23 mouse cellular contexts compared by ENCODE assay signal in the genomic region with DNA sequence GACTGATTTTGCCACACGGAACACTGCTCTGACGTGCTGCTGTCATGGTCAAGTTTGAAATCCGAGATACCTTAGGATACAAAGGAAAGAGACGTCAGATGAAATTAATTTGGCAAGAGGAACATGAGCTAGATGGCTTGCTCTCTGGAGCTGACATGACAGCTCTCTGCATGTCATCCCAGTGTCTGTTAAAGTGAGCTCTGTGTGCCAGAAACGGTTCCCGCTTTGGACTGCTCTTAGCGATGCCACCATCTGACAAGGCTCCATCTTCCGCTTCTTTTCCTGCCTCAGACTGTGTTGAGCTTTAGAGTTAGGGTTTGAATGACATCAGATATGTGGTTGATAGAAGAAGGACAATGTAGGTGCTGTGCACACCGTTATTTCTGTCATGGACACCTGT. TPM values are rescaled to one million over a fixed set of nuclear protein-coding genes. Genes with fewer than 3 reads are reported as not detected.
A peak's percentile ranks its signal among the peaks of the same experiment; 100 is the strongest.
DNase-seq lines count a peak whose midpoint lies in the region; ATAC-seq lines count a peak whose summit lies in the region.
"Had no signal": no experiment of that assay in that cellular context is flagged by ENCODE, and none has a peak within 500 bp of the region (broad histone marks: within the 10 kb centered on the region; RNA-seq: fewer than 3 reads in every experiment).

No protein-coding gene starts in this region.

- no peak overlapping the region for H3K9ac ChIP-seq in forebrain, embryonic 16.5 days (replicated peaks; ENCODE audit: low read depth, low read length)
- no peak overlapping the region for H3K9ac ChIP-seq in forebrain, embryonic 11.5 days (ENCODE audit: low read length)
- H3K9ac ChIP-seq: embryonic facial prominence, embryonic 12.5 days; embryonic facial prominence, embryonic 15.5 days; forebrain, embryonic 15.5 days; hindbrain, embryonic 12.5 days had no signal

- H3K4me3 ChIP-seq in forebrain, embryonic 16.5 days (replicated peaks; ENCODE audit: low read length): no peak overlapping the region
- no peak overlapping the region for H3K4me3 ChIP-seq in forebrain, embryonic 11.5 days (ENCODE audit: low read depth, low read length)
- H3K4me3 ChIP-seq: embryonic facial prominence, embryonic 12.5 days; embryonic facial prominence, embryonic 15.5 days; forebrain, embryonic 15.5 days; gastrocnemius, adult 2 months; hindbrain, embryonic 12.5 days had no signal

- intact Hi-C loops in left cerebral cortex, postnatal 4 days (cut with DNase I): no loop called here

- H3K4me2 ChIP-seq in forebrain, embryonic 16.5 days (ENCODE audit: low read length): no peak overlapping the region
- H3K4me2 ChIP-seq in forebrain, embryonic 11.5 days (ENCODE audit: low read depth, low read length, severe bottlenecking): no peak overlapping the region
- H3K4me2 ChIP-seq: embryonic facial prominence, embryonic 12.5 days; embryonic facial prominence, embryonic 15.5 days; forebrain, embryonic 15.5 days; heart, embryonic 11.5 days; hindbrain, embryonic 12.5 days had no signal

- WGBS in forebrain, embryonic 16.5 days: 73% methylated on average over 9 of the region's 9 CpGs
- WGBS in forebrain, embryonic 11.5 days: 83% methylated on average over 9 of the region's 9 CpGs

- no peaks in the 10 kb centered on the region for H3K4me1 ChIP-seq in forebrain, embryonic 16.5 days (replicated peaks; ENCODE audit: control insufficient read depth, insufficient read depth, low read length)
- no peaks in the 10 kb centered on the region for H3K4me1 ChIP-seq in forebrain, embryonic 11.5 days (replicated peaks; ENCODE audit: control insufficient read depth, insufficient read depth, low read length)
- H3K4me1 ChIP-seq: embryonic facial prominence, embryonic 12.5 days; embryonic facial prominence, embryonic 15.5 days; forebrain, embryonic 15.5 days; hindbrain, embryonic 12.5 days had no signal

- no peak overlapping the region for H3K27ac ChIP-seq in forebrain, embryonic 16.5 days (ENCODE audit: low read length)
- no peak overlapping the region for H3K27ac ChIP-seq in forebrain, embryonic 11.5 days (ENCODE audit: low read depth, low read length)
- H3K27ac ChIP-seq: embryonic facial prominence, embryonic 12.5 days; embryonic facial prominence, embryonic 15.5 days; forebrain, embryonic 15.5 days; gastrocnemius, adult 2 months; hindbrain, embryonic 12.5 days had no signal

- ATAC-seq in forebrain, embryonic 16.5 days: 0 out of 2 replicates have a peak, but pooled peaks have one; percentile 38
- no peak for ATAC-seq in forebrain, embryonic 11.5 days (replicated peaks; ENCODE audit: low FRiP score)
- ATAC-seq: activated CD4-positive, CD25-positive, alpha-beta regulatory T cell, adult 4 months; forebrain, embryonic 15.5 days; hindbrain, embryonic 16.5 days; inflammation-experienced regulatory T-cells, adult 6 months; intestine, embryonic 16.5 days had no signal

- H3K9me3 ChIP-seq in forebrain, embryonic 16.5 days (ENCODE audit: control insufficient read depth, low read length): no peaks in the 10 kb centered on the region
- H3K9me3 ChIP-seq in forebrain, embryonic 11.5 days (ENCODE audit: control insufficient read depth, low read length): no peaks in the 10 kb centered on the region
- H3K9me3 ChIP-seq: embryonic facial prominence, embryonic 12.5 days; embryonic facial prominence, embryonic 15.5 days; forebrain, embryonic 15.5 days; hindbrain, embryonic 12.5 days had no signal

- H3K27me3 ChIP-seq in forebrain, embryonic 16.5 days (replicated peaks; ENCODE audit: control insufficient read depth, insufficient read depth, low read length): no peaks in the 10 kb centered on the region
- no peaks in the 10 kb centered on the region for H3K27me3 ChIP-seq in forebrain, embryonic 11.5 days (ENCODE audit: control insufficient read depth, insufficient read depth, low read length)
- H3K27me3 ChIP-seq: embryonic facial prominence, embryonic 12.5 days; embryonic facial prominence, embryonic 15.5 days; forebrain, embryonic 15.5 days; hindbrain, embryonic 12.5 days had no signal

- peak; percentile 79 to 84 for DNase-seq in cerebellum, postnatal 10 days
- DNase-seq in cerebellum, adult 8-10 months: no peak
- no peak for DNase-seq in forebrain, embryonic 11.5 days (ENCODE audit: low spot score)
- peak; percentile 52 for DNase-seq in left cerebral cortex, postnatal 4 days
- no peak for DNase-seq in left cerebral cortex, adult 8-10 months (ENCODE audit: low spot score in 2 of 2)
- DNase-seq in retina, postnatal 1 day: peak; percentile 40
- no peak for DNase-seq in layer of hippocampus, adult 9-11 months
- DNase-seq: adrenal gland, adult 8-10 months; adrenal gland, postnatal 25 days; cerebellum, adult 18-20 months; gastrocnemius, adult 2 months; gastrocnemius, postnatal 14 days; heart, adult 11 months had no signal

- no peaks in the 10 kb centered on the region for H3K36me3 ChIP-seq in forebrain, embryonic 16.5 days (ENCODE audit: control insufficient read depth, insufficient read depth)
- no peaks in the 10 kb centered on the region for H3K36me3 ChIP-seq in forebrain, embryonic 11.5 days (ENCODE audit: control insufficient read depth, insufficient read depth, low read length)
- H3K36me3 ChIP-seq: embryonic facial prominence, embryonic 12.5 days; embryonic facial prominence, embryonic 15.5 days; forebrain, embryonic 15.5 days; hindbrain, embryonic 12.5 days had no signal

RNA-seq across cellular contexts. Expression of gene Eef1e1, which starts 13.5 kb away (rescaled TPM):
- 80.1 and 92.8 TPM in 2 replicates for polyA plus RNA-seq in forebrain, embryonic 16.5 days (2015; fragmentation: Nextera tagmentation; extraction: Ambion mirVana)
- 65.6 and 67.9 TPM in 2 replicates for polyA plus RNA-seq in forebrain, embryonic 11.5 days (2014; fragmentation: Nextera tagmentation; extraction: Ambion mirVana)
- 10 to 100 TPM; 65.3 to 72.2 TPM for total RNA-seq in left cerebral cortex, postnatal 4 days (2021)
- total RNA-seq in left cerebral cortex, adult 8-10 months (2022): 10 to 100 TPM; 20.4 to 33.1 (median 31.2) TPM

RNA-seq across cellular contexts. Expression of gene Bloc1s5, which starts 37.4 kb away (rescaled TPM):
- 20.1 and 25.1 TPM in 2 replicates for polyA plus RNA-seq in forebrain, embryonic 16.5 days (2015; fragmentation: Nextera tagmentation; extraction: Ambion mirVana)
- polyA plus RNA-seq in forebrain, embryonic 11.5 days (2014; fragmentation: Nextera tagmentation; extraction: Ambion mirVana): 22.2 and 25.2 TPM in 2 replicates
- 10 to 100 TPM; 10.4 to 11.4 TPM for total RNA-seq in left cerebral cortex, postnatal 4 days (2021)
- total RNA-seq in left cerebral cortex, adult 8-10 months (2022): 10 to 100 TPM; 10.4 to 13.1 (median 11.9) TPM

Comparison
In these comparisons a context has a peak if more than half of its experiments do, and no peak if none do; other contexts are left out.
1. DNase-seq: peak in cerebellum, postnatal 10 days (2 of 2), left cerebral cortex, postnatal 4 days (single experiment) and retina, postnatal 1 day (single experiment); none in cerebellum, adult 8-10 months (single experiment), forebrain, embryonic 11.5 days (single experiment), left cerebral cortex, adult 8-10 months (0 of 2) and layer of hippocampus, adult 9-11 months (single experiment).